Mouse (Mus musculus) small intestine, adult 2 months (tissue): ENCODE measurements around the gene Ptpn5. TPM values are rescaled to one million over a fixed set of nuclear protein-coding genes. Genes with fewer than 3 reads are reported as not detected.

Experiments
- H3K27ac ChIP-seq: fragments of 200-500 bp; 2 replicates; pipeline ENCODE4 v1.5.1; 2012; ENCODE audit warnings: low read depth, low read length, control low read depth, inconsistent platforms; ENCODE audit not compliant: insufficient read depth
- H3K27me3 ChIP-seq: fragments of 200-500 bp; 2 replicates; pipeline ENCODE4 v1.6.1; 2012; ENCODE audit warnings: mild to moderate bottlenecking, moderate library complexity, low read length, inconsistent platforms; ENCODE audit not compliant: control insufficient read depth, insufficient read depth
- H3K36me3 ChIP-seq: fragments of 200-500 bp; 2 replicates; pipeline ENCODE4 v1.6.1; 2012; ENCODE audit warnings: mild to moderate bottlenecking, low read length, control low read depth, inconsistent platforms; ENCODE audit not compliant: control insufficient read depth, insufficient read depth
- H3K4me1 ChIP-seq: fragments of 200-500 bp; 2 replicates; pipeline ENCODE4 v1.6.1; 2012; ENCODE audit warnings: low read length, inconsistent platforms, mixed read lengths; ENCODE audit not compliant: control insufficient read depth, insufficient read depth, insufficient read length
- H3K4me3 ChIP-seq: fragments of 200-500 bp; 2 replicates; pipeline ENCODE4 v1.5.1; 2012; ENCODE audit warnings: low read depth, mild to moderate bottlenecking, control low read depth, inconsistent platforms, low read length, moderate library complexity
- CTCF ChIP-seq: fragments of 200-500 bp; IDR thresholded peaks from 2 replicates; pipeline ENCODE4 v1.5.1; 2012; ENCODE audit warnings: low read depth, mild to moderate bottlenecking, control low read depth, inconsistent platforms, low read length, moderate library complexity, mixed read lengths; ENCODE audit not compliant: insufficient replicate concordance, insufficient read length; ENCODE audit errors: extremely low read depth
- POLR2A ChIP-seq: fragments of 200-500 bp; IDR thresholded peaks from 2 replicates; pipeline ENCODE4 v1.6.1; 2012; ENCODE audit warnings: low read depth, mild to moderate bottlenecking, control low read depth, inconsistent platforms, low read length, moderate library complexity
- WGBS: fragments of 180-500 bp; shearing (Covaris S2); methylation state at CpG from one replicate; pipeline ENCODE4 v1.1.7; 2018; 5-methylcytosine and 5-hydroxymethylcytosine counted together
- polyA plus RNA-seq: library from polyadenylated mRNA; depleted of rRNA; stranded (reverse); fragments of >200 nt; gene quantifications from 2 replicates; pipeline ENCODE4 v1.2.3, GENCODE M21; 2012

Gene Ptpn5
- polyA plus RNA-seq, 1 experiment, result 1.1 TPM

DNA sequence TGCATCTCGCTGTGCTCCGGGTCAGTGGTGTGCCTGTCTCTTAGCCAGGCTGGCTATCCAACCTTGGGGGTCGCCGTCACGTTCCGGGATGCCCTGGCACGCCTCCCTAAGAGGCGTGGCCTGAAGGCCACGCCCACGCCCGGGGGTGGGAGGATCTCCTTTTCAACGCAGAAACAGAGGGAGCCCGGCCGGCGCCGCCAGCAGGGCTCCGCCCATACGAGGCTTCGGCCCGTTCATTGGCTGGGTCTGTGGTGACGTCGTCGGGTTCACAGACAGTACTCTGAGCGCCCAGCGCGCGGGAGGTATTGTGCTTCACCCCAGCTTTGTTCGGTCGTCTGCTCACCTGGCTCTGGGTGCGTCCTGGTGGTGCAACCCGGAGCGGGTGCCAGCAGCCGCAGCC lies 83.1 kb downstream of the Ptpn5 start, which contains the start of gene Tmem86a:
Gene Tmem86a, plus strand, starts transcription at position 236 of the 400 bp plus-strand sequence.
- peaks cover 19% of the 10 kb centered on the region for H3K36me3 ChIP-seq
- peaks cover 15% of the 10 kb centered on the region for H3K4me1 ChIP-seq
- H3K27me3 ChIP-seq, result no peaks in the 10 kb centered on the region
- H3K27ac ChIP-seq, result peak within 1 kb of the TSS; percentile 99
- TF ChIP-seq CTCF, result no peak
- TF ChIP-seq POLR2A, result peak; percentile 94
- under 1% methylated on average over 33 of the region's 33 CpGs for WGBS
- peak within 1 kb of the TSS; percentile 90 for H3K4me3 ChIP-seq

DNA sequence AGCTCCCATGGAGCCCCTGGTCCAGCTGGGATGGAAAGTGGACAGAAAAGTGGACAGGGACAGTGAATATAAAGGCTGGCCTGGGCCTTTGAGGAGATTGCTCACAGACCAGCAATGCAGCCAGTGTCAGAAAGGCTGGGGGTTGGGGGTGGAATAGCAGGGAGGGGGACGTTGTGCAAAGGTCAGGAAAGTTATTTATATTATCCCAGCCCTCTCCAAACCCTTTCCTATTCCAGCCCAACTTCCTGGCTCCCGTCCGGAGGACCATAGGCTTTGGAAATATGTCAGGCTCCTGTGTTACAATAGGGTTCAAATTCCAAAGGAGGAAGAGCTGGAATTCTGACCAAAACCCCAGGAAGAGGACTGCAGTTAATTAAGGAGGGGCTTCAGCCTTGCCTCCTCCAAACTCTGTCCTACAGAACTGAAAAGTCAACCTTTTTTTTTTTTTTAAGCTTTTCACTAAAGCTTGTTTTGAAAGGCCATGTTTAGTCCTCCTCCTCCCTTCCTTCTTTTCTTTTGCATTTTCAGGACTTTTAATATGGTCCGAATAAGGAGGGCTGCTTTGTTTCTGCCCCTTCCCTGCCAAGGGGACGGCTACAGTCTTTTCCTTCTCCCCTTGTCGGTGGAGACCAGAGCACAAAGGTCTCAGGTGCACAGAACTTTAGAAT lies 90.5 kb downstream of the Ptpn5 start:
- Histone ChIP-seq H3K4me1 (peaks cover 19% of the 10 kb centered on the region), H3K27ac (peak overlapping the region; percentile 83), H3K27me3 (no peaks in the 10 kb centered on the region), H3K4me3 (no peak overlapping the region), H3K36me3 (no peaks in the 10 kb centered on the region)
- TF ChIP-seq CTCF, result no peak
- TF ChIP-seq POLR2A, result no peak
- 27% methylated on average over 6 of the region's 6 CpGs for WGBS

DNA sequence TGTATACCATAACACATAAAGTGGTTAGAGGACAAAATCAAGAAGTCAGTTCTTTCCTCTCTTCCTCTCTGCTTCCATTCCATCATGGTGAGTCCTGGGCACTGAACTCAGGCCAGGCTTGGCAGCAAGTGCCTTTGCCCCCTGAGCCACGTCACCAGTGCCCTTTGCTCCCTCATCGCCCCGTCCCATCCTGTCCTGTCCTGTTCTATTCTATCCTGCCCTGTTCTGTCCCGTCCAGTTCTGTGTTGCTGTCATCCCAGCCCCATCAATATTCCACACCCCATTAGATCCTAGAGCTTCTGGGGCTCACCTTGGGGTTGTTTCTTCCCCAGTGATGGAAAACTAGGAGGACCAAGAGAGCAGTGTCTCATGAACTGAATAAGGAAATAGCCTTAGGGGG lies 91.4 kb downstream of the Ptpn5 start:
- peak overlapping the region; percentile 83 for H3K27ac ChIP-seq
- no peaks in the 10 kb centered on the region for H3K36me3 ChIP-seq
- WGBS, result 43% methylated on average over 4 of the region's 4 CpGs
- no peak overlapping the region for H3K4me3 ChIP-seq
- H3K27me3 ChIP-seq, result no peaks in the 10 kb centered on the region
- TF ChIP-seq CTCF (no peak), POLR2A (no peak)
- peaks cover 19% of the 10 kb centered on the region for H3K4me1 ChIP-seq

DNA sequence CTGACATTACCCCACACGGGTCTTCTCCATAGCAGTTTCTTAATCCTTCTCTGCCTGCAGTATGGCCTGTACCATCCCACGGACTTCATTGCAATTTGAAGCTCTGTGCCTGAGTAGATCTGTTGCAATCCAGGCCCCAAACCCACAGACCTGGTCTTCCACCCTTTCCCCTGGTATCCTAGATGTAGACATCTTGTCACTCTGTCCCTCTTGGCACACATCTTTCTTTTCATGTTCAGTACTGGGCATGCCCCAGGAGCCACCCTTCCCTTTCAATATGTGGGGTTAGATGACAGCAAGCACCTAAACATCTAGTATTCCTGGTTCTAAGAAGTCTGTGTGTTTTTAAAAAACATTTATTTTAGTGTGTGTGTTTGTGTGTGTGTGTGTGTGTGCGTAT lies 91.8 kb downstream of the Ptpn5 start:
- H3K4me3 ChIP-seq, result no peak overlapping the region
- WGBS, result 95% methylated on average over 3 of the region's 3 CpGs
- H3K27ac ChIP-seq, result peak overlapping the region; percentile 68
- peaks cover 19% of the 10 kb centered on the region for H3K4me1 ChIP-seq
- H3K36me3 ChIP-seq, result no peaks in the 10 kb centered on the region
- TF ChIP-seq POLR2A, result no peak
- TF ChIP-seq CTCF, result no peak
- H3K27me3 ChIP-seq, result no peaks in the 10 kb centered on the region

DNA sequence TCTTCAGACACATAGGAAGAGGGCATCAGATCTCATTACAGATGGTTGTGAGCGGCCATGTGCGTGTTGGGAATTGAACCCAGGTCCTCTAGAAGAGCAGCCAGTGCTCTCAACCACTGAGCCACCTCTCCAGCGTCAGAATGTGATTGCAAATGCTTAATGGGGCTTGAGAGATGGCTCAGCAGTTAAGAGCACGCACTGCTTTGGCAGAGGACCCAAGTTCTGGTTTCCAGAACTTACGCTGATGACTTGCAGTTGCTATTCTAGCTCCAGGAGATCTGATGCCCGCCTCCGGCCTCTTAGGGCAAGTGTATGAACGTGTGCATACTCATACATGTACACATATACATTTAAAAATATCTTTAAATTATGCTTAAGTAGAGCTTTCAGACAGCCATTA lies 98.1 kb downstream of the Ptpn5 start:
- Histone ChIP-seq H3K27me3 (no peaks in the 10 kb centered on the region), H3K27ac (no peak overlapping the region), H3K4me1 (no peaks in the 10 kb centered on the region), H3K36me3 (no peaks in the 10 kb centered on the region), H3K4me3 (no peak overlapping the region)
- 76% methylated on average over 8 of the region's 8 CpGs for WGBS
- no peak for TF ChIP-seq POLR2A
- TF ChIP-seq CTCF, result no peak

DNA sequence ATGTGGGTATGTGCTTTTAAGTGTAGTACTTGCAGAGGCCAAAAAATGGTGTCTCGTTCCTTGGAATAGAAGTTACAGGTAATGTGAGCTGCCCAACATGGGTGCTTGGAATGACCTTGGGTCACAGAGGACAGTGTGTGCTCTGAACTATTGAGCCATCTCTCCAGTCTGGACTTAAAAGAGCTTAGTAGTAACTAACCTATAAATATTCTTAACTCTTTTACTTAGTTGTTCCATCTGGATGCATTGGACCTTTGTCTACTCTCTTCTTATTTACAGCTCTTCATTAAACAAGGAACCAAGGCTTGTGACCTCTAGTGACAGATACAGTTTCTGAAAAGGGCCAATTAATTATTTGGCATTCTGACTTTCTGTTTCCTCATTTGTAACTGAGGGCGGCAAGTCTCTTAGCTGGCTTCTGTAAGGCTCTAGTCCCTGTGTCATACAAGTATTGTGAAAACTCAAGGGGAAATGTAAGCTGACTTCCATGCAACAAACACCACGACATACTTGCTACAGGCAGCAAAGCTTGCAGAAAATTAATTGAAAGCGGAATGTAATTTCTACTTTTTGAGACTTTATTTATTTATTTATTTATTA lies 98.6 kb downstream of the Ptpn5 start:
- Histone ChIP-seq H3K4me3 (no peak overlapping the region), H3K4me1 (no peaks in the 10 kb centered on the region), H3K36me3 (no peaks in the 10 kb centered on the region), H3K27me3 (no peaks in the 10 kb centered on the region), H3K27ac (no peak overlapping the region)
- WGBS, result 87% methylated on average over 4 of the region's 4 CpGs
- TF ChIP-seq CTCF (no peak), POLR2A (no peak)

DNA sequence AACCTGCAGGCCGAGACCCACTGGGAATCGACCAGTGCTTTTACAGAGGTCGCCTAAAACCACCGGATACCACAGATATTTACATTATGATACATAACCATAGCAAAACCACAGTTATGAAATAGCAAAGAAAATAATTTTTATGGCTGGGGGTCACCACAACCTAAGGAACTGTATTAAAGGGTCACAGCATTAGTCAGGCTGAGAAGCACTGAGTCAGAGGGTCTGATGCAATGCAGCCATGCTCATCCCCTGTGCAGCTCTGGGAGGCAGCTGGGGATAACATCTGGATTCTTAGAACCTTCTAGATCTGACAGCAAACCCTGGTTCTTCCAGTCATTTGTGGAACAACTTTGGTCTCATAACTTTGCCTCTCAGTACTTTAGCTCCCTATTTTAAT lies 102.1 kb downstream of the Ptpn5 start:
- no peak for TF ChIP-seq CTCF
- no peak for TF ChIP-seq POLR2A
- H3K4me1 ChIP-seq, result no peaks in the 10 kb centered on the region
- no peaks in the 10 kb centered on the region for H3K27me3 ChIP-seq
- no peak overlapping the region for H3K4me3 ChIP-seq
- no peak overlapping the region for H3K27ac ChIP-seq
- H3K36me3 ChIP-seq, result no peaks in the 10 kb centered on the region
- WGBS, result 85% methylated on average over 4 of the region's 4 CpGs
